ENCODE assay signal across 7 mouse cellular contexts in genomic region chr5:147589814-147590213, GRCm38 (mm10).
DNase-seq lines count a peak whose midpoint lies in the region; ATAC-seq and TF ChIP-seq lines count a peak whose summit lies in the region.

No protein-coding gene starts in this region.

- H3K9me3 ChIP-seq in intestine, embryonic 15.5 days = no peaks in the 10 kb centered on the region

- peak; percentile 16 to 23 for DNase-seq in lung, adult 18-20 months
- DNase-seq in lung, adult 2 months = no peak
- DNase-seq in lung, postnatal 36 days = peak; percentile 38
- DNase-seq in left cerebral cortex, postnatal 14 days (ENCODE audit: low spot score in 2 of 2) = no peak
- no peak for DNase-seq in adipocyte (ENCODE audit: low spot score)

- peaks cover 2% of the 10 kb centered on the region; the same call in 1 of the 2 replicates for H3K4me1 ChIP-seq in lung, adult 2 months (ENCODE audit: control insufficient read depth, insufficient read depth, low read length)
- H3K4me1 ChIP-seq in intestine, embryonic 15.5 days (replicated peaks) = no peaks in the 10 kb centered on the region

- no peak for TF ChIP-seq CTCF in lung, adult 2 months (IDR thresholded peaks at IDR 0.05; ENCODE audit: insufficient read depth, low read length)

- H3K4me3 ChIP-seq in lung, adult 2 months (replicated peaks; ENCODE audit: extremely low read depth, low read depth, low read length) = no peak overlapping the region
- no peak overlapping the region for H3K4me3 ChIP-seq in intestine, embryonic 15.5 days (replicated peaks)

- H3K4me2 ChIP-seq in intestine, embryonic 15.5 days (replicated peaks) = no peak overlapping the region

- no peak for TF ChIP-seq POLR2A in lung, adult 2 months (IDR thresholded peaks at IDR 0.05; ENCODE audit: borderline replicate concordance, extremely low read depth, low read depth, low read length)

- no peaks in the 10 kb centered on the region for H3K27me3 ChIP-seq in intestine, embryonic 15.5 days (replicated peaks)

- no peaks in the 10 kb centered on the region for H3K36me3 ChIP-seq in intestine, embryonic 15.5 days

- peak; percentile 73 for ATAC-seq in common myeloid progenitor, adult 5-6 weeks (replicated peaks; ENCODE audit: low read depth, poor library complexity, severe bottlenecking)
- peak; percentile 55; the same call in 1 of the 2 replicates for ATAC-seq in intestine, embryonic 15.5 days

- intact Hi-C loops in left cerebral cortex, postnatal 14 days (cut with DNase I) = no loop called here

- WGBS in lung, adult 2 months = 26% methylated on average over 12 of the region's 12 CpGs
- WGBS in intestine, embryonic 15.5 days = 60% methylated on average over 12 of the region's 12 CpGs

- H3K9ac ChIP-seq in intestine, embryonic 15.5 days = no peak overlapping the region

- no peak overlapping the region for H3K27ac ChIP-seq in intestine, embryonic 15.5 days

Comparison
In these comparisons a context has a peak if more than half of its experiments do, and no peak if none do; other contexts are left out.
1. DNase-seq: peak in lung, adult 18-20 months (2 of 2) and lung, postnatal 36 days (single experiment); none in lung, adult 2 months (single experiment), left cerebral cortex, postnatal 14 days (0 of 2) and adipocyte (single experiment).